Mouse (Mus musculus) kidney, adult 8-10 months (tissue): ENCODE results near the gene H2-Ob.

Experiments used
- DNase-seq, 2 experiments: peaks; one replicate each; pipeline ENCODE4 v3.0.0; 2022

The H2-Ob gene

GRCm38 (mm10) chr17:34286999-34287398, 48.3 kb downstream of the H2-Ob start:
- no peak for DNase-seq

DNA sequence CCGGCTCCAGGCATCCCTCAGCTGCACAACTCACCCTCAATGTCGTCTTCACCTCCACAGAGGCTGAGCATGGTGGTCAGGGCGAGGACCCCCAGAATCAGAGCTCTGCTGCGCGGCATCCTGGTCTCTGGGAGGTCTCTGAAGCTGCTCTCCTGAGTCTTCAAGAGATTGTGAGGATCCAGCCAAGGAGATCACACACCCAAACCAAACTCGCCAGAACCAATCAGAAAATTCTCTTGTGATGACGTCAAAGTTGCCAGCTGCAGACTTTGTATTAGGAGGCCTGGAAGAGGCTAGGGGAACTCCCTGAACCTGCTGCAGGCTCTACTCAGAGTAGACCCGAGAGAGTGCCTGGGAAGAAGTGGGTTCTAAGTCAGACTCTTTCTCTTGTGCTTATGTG, 48.9 kb downstream of the H2-Ob start, which contains the start of gene H2-Aa:
Gene H2-Aa, minus strand, starts transcription at position 176 of the 400 bp plus-strand sequence.
- DNase-seq: peak; percentile 89 to 94

DNA sequence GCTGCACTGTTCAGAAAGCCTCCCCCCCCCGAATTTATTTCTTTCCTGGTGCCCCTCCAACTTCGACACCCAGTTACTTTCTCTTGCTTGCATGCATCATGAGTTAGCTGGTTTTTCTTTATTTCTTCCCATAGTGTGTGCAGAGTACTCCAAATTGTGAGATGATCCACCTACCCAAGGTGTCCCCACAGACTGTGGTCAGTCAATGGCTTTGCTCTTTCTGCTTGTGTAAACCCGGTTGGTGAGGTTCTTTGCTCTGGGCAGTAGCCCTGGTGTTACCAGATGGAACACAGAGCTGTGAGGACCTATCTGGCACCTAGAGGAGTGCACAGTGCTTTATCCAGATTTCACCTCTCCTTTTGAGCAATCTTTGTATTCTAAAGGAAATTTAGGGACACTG, 49.4 kb downstream of the H2-Ob start:
- no peak for DNase-seq

DNA sequence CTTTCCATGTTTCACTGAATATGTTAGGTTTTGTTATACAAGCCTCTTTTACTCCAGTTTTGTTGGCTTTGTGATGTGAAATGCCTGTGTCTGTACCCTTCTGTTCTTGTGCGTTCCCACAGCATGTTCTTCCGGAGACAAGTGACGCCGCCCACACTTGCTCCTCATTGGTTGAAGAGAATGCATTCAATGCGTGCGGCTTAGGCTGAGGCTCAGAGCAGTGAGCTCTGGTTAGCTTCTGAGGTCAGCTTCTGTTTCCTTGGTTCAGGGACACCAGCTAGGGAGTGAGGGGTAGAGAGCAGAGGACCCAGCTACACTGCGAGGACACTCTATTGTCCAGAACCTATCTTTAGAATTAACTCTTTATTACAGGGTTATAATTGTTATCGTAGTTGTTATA, 52.9 kb downstream of the H2-Ob start:
- DNase-seq: peak; percentile 61 to 80

GRCm38 (mm10) chr17:34292570-34292969, 53.9 kb downstream of the H2-Ob start:
- DNase-seq: no peak

GRCm38 (mm10) chr17:34293533-34293932, 54.8 kb downstream of the H2-Ob start:
- no peak for DNase-seq

DNA sequence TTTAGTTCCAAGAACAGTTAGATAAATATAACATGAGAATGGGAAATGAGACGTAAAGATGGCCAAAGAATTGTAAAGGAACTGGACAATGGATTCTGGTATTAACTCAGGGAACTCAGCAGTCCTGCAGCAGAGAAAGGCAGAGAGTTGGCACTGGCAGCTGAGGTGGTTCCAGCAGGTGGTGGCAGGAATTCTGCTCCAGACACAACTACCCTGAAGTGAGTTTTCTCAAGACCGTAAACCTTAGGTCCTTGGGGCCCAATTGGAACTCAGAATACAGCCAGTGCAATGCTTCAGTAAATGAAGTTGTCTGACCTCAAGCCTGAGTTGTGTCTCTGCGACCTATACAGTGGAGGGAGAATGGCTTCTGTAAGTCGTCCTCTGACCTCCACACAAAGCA, 55.5 kb downstream of the H2-Ob start:
- no peak for DNase-seq

DNA sequence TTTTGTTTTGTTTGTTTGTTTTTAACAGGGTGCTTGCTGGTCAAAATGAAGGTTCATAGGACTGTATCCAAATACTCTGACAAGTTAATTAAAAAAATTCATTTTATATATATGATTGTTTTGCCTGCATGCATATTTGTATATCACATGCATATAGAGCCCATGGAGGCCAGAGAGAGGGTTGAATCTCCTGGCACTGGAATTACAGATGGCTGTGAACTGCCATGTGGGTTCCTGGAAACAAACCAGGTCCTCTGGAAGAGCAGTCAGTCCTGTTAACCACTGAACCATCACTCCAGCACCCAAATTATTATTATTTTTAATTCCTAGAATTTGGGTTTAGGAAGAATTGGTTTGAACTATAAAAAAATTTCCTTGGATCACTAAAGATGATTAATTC, 56.6 kb downstream of the H2-Ob start:
- DNase-seq: no peak

DNA sequence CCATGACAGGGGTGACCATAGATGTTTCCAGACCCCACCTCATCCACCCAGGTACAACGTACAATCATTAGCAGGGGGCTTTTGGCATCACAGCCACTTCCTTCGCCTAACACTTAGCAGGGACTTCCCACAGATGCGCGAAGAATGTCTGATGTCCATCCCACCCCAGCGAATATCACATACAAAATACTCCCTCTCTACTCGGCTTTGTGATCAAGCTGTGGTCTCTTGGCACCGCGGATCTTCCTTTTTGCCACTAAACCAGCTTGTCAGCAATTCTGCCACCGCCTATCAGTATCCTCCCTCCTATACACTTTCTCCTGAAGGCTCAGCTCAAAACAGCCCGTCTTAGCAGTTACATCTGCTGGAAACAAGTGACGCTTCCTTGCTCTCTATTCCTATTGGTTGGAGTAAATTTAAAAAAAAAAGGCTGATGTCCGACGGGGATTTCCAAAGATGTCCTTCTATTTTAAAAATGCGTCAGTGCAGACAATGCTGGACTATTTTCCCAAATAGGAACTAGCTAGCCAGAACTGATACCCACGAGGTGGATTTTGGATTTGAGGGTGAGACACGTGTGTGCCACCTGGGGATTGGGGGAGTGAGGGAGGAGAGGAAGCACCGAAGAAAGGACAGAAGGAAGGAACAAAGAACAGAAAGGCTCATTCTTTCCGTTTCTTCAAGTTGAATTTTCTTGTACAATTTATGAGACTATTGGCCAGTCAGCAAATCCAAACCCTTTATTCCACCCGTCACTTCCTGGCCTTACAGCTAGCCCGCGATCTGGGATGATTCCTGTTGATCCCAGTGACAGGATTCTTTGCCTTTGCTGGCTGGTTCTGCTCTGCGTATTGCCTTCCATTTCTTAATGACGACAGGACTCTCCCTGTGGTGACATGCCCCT, 57.4 kb downstream of the H2-Ob start:
- peak; percentile 44 to 76 for DNase-seq

DNA sequence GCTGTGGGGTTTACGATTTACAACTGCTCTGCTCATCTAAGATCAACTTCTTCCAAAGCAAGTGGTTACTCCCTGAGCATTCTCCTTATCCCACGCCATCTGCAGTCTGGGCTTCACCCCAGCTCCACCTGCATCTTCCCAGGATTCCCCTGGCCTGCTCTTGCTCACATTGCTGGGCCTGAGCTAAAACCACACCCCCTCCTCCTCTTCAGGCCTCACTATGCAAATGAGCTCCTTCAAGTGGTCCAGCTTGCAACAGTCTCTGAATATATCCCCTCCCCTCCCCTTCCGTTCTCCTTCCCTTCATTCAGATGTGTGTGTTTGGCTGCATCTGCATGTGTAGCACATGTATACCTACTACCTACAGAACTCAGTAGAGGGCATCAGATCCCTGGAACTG, 60.7 kb downstream of the H2-Ob start:
- DNase-seq: no peak

DNA sequence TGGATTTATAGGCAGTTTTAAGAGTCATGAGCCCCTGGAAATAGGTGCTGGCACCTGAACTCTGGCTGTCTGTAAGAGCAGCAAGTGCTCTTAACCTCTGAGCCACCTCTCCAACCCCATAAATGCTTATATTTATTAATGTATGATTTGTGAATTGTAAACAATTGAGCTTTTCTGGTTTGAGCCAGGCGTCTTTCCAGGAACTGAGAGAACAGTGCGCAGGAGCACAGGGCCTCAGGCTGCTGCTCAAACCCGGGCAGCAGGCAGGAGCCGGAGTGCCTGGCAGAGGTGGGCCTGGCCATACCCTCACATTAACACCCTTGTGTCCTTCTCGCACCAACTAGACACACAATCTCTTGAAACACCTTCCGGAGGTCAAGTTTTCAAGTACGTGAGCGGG, 61.4 kb downstream of the H2-Ob start:
- no peak for DNase-seq

DNA sequence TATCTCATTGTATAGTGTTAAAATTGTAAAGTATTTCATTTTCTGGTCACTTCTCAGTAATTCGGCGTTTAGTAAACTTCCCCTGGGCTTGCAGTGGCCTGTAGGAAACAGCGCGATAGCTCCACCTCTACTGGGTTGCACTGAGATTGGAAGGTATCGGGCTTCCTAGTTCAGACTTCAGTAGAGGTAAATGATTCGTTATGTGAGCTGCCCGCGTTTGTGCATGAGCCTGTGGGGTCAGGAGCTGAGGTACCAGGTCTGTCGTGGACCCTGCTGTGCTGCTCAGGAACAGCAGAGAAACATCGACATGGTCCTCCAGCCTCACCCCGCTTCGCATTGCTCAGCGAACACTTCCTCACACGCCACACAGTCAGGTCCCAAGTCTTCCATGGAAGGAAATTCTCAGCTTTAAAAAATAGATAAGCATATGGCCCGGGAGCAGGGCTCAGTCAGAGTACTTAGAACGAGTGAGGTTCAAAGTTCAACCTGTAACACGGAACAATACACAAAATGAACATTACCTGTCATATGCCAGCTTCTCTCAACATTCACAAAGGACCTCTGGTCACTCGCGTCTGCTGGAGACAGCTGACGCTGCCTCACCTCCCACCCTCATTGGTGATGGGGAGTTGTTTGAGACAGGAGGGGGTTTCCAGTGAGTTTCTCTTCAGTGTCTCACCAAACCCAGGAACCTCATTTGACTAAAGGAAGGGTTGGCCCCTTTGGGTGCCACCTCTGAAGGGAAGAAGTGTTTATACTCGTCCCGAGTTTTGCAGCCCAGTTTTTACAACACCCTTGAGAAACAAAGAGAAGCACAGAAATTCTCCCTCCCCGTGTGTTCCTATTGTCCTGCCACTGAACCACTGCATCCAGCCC, 62.2 kb downstream of the H2-Ob start:
- no peak for DNase-seq

- DNase-seq: no peak
These were observed 63.0 kb downstream of the H2-Ob start for GRCm38 (mm10) chr17:34301670-34302190.

DNA sequence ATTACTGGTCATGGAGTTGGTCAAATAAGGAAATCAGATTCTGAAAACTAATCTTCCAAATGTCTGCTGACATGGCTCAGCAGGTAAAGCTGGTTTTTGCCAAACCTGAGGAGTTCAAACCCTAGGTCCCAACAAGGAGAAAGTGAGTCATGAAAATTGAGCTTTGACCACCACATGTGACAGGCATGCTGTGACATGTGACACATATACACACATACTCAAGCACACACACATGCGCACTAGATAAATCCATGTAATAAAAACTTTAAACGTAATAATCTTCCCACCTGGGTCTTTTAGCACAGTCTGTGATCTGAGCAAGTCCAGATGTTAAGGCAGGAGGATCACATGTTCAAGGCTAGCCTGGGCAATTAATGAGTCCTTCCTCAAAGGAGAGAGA, 65.1 kb downstream of the H2-Ob start:
- DNase-seq: no peak
